Mouse (Mus musculus) ES-Bruce4 (cell line): Measurements from ENCODE around the gene Mc3r. TPM values are rescaled to one million over a fixed set of nuclear protein-coding genes. Genes with fewer than 3 reads are reported as not detected.

Experiments
- H3K27ac ChIP-seq: 2 replicates; pipeline ENCODE4 v1.5.1; 2012; ENCODE audit warnings: low read length, inconsistent platforms; ENCODE audit not compliant: insufficient read depth
- H3K27me3 ChIP-seq: 2 replicates; pipeline ENCODE4 v1.6.1; 2012; ENCODE audit warnings: mild to moderate bottlenecking, low read length, inconsistent platforms; ENCODE audit not compliant: control insufficient read depth, poor library complexity, insufficient read depth, severe bottlenecking
- H3K36me3 ChIP-seq: 2 replicates; pipeline ENCODE4 v1.6.1; 2012; ENCODE audit warnings: inconsistent platforms, mild to moderate bottlenecking, low read length, moderate library complexity; ENCODE audit not compliant: control insufficient read depth, poor library complexity, insufficient read depth, severe bottlenecking
- H3K4me1 ChIP-seq: one replicate; pipeline ENCODE4 v1.8.1; 2011; ENCODE audit warnings: low read length; ENCODE audit not compliant: control insufficient read depth, insufficient read depth
- H3K4me3 ChIP-seq: 2 replicates; pipeline ENCODE4 v1.5.1; 2011; ENCODE audit warnings: low read depth, mild to moderate bottlenecking, low read length
- H3K9ac ChIP-seq: 2 replicates; pipeline ENCODE4 v1.6.1; 2012; ENCODE audit warnings: low read depth, mild to moderate bottlenecking, inconsistent platforms; ENCODE audit not compliant: poor library complexity, severe bottlenecking
- H3K9me3 ChIP-seq: replicated peaks from 2 replicates; pipeline ENCODE4 v1.6.1; 2012; ENCODE audit warnings: mild to moderate bottlenecking, low read length, inconsistent platforms; ENCODE audit not compliant: control insufficient read depth, poor library complexity, insufficient read depth, severe bottlenecking
- CTCF ChIP-seq: IDR thresholded peaks from one replicate; pipeline ENCODE4 v1.8.1; 2011; ENCODE audit warnings: low read depth, low read length
- EP300 ChIP-seq: IDR thresholded peaks from 2 replicates; pipeline ENCODE4 v1.6.1; 2011; ENCODE audit warnings: low read depth, low read length; ENCODE audit not compliant: insufficient read depth
- POLR2A ChIP-seq: IDR thresholded peaks from one replicate; pipeline ENCODE4 v1.8.1; 2011; ENCODE audit warnings: low read length; ENCODE audit not compliant: insufficient read depth
- polyA plus RNA-seq: library from polyadenylated mRNA; stranded (reverse); fragments of >200 nt; gene quantifications from 2 replicates; pipeline ENCODE4 v1.2.4, GENCODE M21; 2011; ENCODE audit warnings: low read depth; ENCODE audit not compliant: missing spikeins, insufficient read depth, insufficient read length

The Mc3r gene
- polyA plus RNA-seq, 1 experiment, result not detected

- Histone ChIP-seq H3K9me3 (no peaks in the 10 kb centered on the region), H3K9ac (no peak overlapping the region), H3K27me3 (no peaks in the 10 kb centered on the region), H3K27ac (no peak overlapping the region), H3K4me3 (no peak overlapping the region), H3K4me1 (no peaks in the 10 kb centered on the region), H3K36me3 (no peaks in the 10 kb centered on the region)
- no peak for TF ChIP-seq CTCF
- TF ChIP-seq POLR2A, result no peak
- TF ChIP-seq EP300, result no peak
Measured at GRCm38 (mm10) chr2:172223451-172224200, 24.7 kb upstream of the Mc3r start.

- TF ChIP-seq POLR2A (no peak), EP300 (no peak), CTCF (peak; percentile 58)
- Histone ChIP-seq H3K9me3 (no peaks in the 10 kb centered on the region), H3K27ac (no peak overlapping the region), H3K4me1 (no peaks in the 10 kb centered on the region), H3K27me3 (no peaks in the 10 kb centered on the region), H3K9ac (no peak overlapping the region), H3K4me3 (no peak overlapping the region), H3K36me3 (no peaks in the 10 kb centered on the region)
Measured at GRCm38 (mm10) chr2:172226945-172227344, 21.3 kb upstream of the Mc3r start.

GRCm38 (mm10) chr2:172227808-172228207, 20.5 kb upstream of the Mc3r start:
- Histone ChIP-seq H3K36me3 (no peaks in the 10 kb centered on the region), H3K27ac (no peak overlapping the region), H3K9ac (no peak overlapping the region), H3K4me3 (no peak overlapping the region), H3K9me3 (no peaks in the 10 kb centered on the region), H3K4me1 (no peaks in the 10 kb centered on the region), H3K27me3 (no peaks in the 10 kb centered on the region)
- TF ChIP-seq EP300, result no peak
- no peak for TF ChIP-seq POLR2A
- peak; percentile 54 for TF ChIP-seq CTCF

- no peaks in the 10 kb centered on the region for H3K27me3 ChIP-seq
Measured at GRCm38 (mm10) chr2:172229190-172229589, 19.1 kb upstream of the Mc3r start.

GRCm38 (mm10) chr2:172230126-172230525, 18.2 kb upstream of the Mc3r start:
- H3K27ac ChIP-seq, result no peak overlapping the region
- H3K4me3 ChIP-seq, result no peak overlapping the region
- H3K36me3 ChIP-seq, result no peaks in the 10 kb centered on the region
- TF ChIP-seq POLR2A (no peak), CTCF (no peak), EP300 (no peak)
- H3K27me3 ChIP-seq, result no peaks in the 10 kb centered on the region
- H3K4me1 ChIP-seq, result no peaks in the 10 kb centered on the region
- H3K9me3 ChIP-seq, result no peaks in the 10 kb centered on the region
- no peak overlapping the region for H3K9ac ChIP-seq

More at GRCm38 (mm10) chr2:172229190-172229589, 19.1 kb upstream of the Mc3r start:
- H3K9me3 ChIP-seq, result no peaks in the 10 kb centered on the region
- H3K9ac ChIP-seq, result no peak overlapping the region
- H3K36me3 ChIP-seq, result no peaks in the 10 kb centered on the region
- no peak overlapping the region for H3K4me3 ChIP-seq
- H3K4me1 ChIP-seq, result no peaks in the 10 kb centered on the region
- TF ChIP-seq EP300 (no peak), POLR2A (no peak), CTCF (no peak)
- no peak overlapping the region for H3K27ac ChIP-seq

- H3K4me3 ChIP-seq, result no peak overlapping the region
- H3K4me1 ChIP-seq, result no peaks in the 10 kb centered on the region
- H3K27me3 ChIP-seq, result no peaks in the 10 kb centered on the region; the same call in 1 of the 2 replicates
- no peak overlapping the region for H3K9ac ChIP-seq
- H3K27ac ChIP-seq, result no peak overlapping the region
- no peaks in the 10 kb centered on the region for H3K9me3 ChIP-seq
- TF ChIP-seq CTCF (no peak), EP300 (no peak), POLR2A (no peak)
- no peaks in the 10 kb centered on the region for H3K36me3 ChIP-seq
Measured at GRCm38 (mm10) chr2:172238220-172238619, 10.1 kb upstream of the Mc3r start.
